Mouse (Mus musculus): ENCODE measurements around the gene C2. TPM values are rescaled to one million over a fixed set of nuclear protein-coding genes. Genes with fewer than 3 reads are reported as not detected.
A peak's percentile ranks its signal among the peaks of the same experiment; 100 is the strongest.
"Not testable (repeated sequence)": the region's sequence is repeated elsewhere in the genome, so short reads cannot be mapped to it uniquely, and the experiment has no call there.

The C2 gene
- polyA plus RNA-seq, 1 experiment from 2014 or later, result 2.7 TPM

- Histone ChIP-seq H3K4me2 (no peak overlapping the region), H3K4me3 (no peak overlapping the region), H3K4me1 (peaks cover 24% of the 10 kb centered on the region), H3K9ac (no peak overlapping the region), H3K9me3 (no peaks in the 10 kb centered on the region), H3K36me3 (peaks cover 60% of the 10 kb centered on the region), H3K27ac (no peak overlapping the region), H3K27me3 (no peaks in the 10 kb centered on the region)
- no peak for ATAC-seq (ENCODE audit: insufficient number of reproducible peaks, insufficient read depth, low FRiP score, low TSS enrichment, low read depth)
- WGBS, result 89% methylated on average over 6 of the region's 6 CpGs
These were observed 50.9 kb downstream of the C2 start for GRCm38 (mm10) chr17:34847192-34847591.

DNA sequence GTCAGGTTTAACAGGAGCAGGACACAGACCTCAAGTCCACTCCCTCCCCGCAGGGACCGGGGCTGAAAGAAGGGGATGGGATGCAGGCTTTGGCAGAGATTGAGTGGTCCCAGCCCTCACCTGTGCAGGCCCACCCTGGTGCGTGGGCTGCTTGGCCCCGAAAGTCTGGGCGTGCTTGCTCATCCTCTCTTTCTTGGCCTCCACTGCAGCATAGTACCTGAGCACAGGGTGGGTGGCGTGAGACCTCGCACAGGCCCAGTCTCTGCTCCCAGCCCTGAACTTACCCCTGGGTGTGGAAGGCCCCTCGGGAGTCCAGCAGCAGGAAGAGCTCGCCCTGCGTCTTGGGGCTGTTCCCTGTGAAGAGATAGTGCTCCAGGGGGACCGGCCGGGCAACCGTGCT, 53.2 kb downstream of the C2 start:
- ATAC-seq (ENCODE audit: insufficient number of reproducible peaks, insufficient read depth, low FRiP score, low TSS enrichment, low read depth), result no peak
- Histone ChIP-seq H3K9ac (no peak overlapping the region), H3K27ac (no peak overlapping the region), H3K4me3 (no peak overlapping the region), H3K4me1 (peaks cover 7% of the 10 kb centered on the region), H3K27me3 (no peaks in the 10 kb centered on the region), H3K4me2 (no peak overlapping the region), H3K9me3 (no peaks in the 10 kb centered on the region), H3K36me3 (peaks cover 82% of the 10 kb centered on the region)
- WGBS, result 93% methylated on average over 13 of the region's 13 CpGs

DNA sequence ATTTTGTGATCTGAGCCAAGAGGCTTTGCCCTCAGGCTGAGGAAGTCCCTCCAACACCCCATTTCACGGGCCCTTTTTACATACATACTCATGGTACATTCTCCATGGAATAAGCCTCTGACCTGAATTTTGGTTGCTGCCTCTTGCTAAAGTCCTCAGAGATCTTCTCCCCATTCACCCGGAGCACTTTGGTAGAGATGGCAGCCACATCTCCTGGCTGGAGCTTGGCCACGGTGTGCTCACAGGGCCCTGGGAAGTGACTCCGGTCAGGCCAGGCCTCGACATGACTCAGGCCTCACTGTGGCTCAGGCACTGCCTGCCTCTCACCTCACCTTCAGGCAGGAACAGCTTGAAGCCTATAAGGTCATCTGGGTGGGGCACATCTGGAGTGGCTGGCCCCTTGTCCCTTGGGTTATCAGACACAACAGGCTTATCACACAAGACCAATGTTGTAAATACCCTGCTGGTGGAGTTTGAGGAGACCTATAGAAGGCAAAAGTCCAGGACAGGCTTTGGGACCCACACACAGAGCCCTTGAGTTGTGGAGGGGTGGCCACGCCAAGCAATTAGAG, 57.2 kb downstream of the C2 start:
- Histone ChIP-seq H3K4me2 (no peak overlapping the region), H3K4me3 (no peak overlapping the region)

DNA sequence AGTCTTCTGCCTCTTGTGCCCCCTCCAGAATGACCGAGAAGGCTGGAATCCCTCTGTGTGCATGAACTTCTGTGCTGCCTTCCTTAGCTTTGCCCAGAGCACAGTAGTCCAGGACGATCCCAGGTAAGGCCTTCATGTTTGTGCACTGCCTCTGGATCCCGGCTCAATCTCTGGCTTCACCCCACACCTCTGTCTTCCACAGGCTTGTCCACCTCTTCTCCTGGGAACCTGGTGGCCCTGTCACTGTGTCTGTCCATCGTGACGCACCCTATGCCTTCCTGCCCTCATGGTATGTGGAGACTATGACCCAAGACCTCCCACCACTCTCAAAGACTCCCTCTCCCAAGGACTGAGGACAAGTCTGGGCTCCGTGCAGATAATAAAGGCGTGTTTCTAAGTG, 59.3 kb downstream of the C2 start:
- Histone ChIP-seq H3K4me3 (no peak overlapping the region), H3K9ac (peak overlapping the region; percentile 27; the same call in 1 of the 2 replicates), H3K27me3 (no peaks in the 10 kb centered on the region), H3K27ac (no peak overlapping the region), H3K36me3 (peaks cover 54% of the 10 kb centered on the region), H3K4me1 (peaks cover 22% of the 10 kb centered on the region), H3K4me2 (no peak overlapping the region), H3K9me3 (no peaks in the 10 kb centered on the region)
- WGBS, result 89% methylated on average over 7 of the region's 7 CpGs
- ATAC-seq (ENCODE audit: insufficient number of reproducible peaks, insufficient read depth, low FRiP score, low TSS enrichment, low read depth), result no peak

More for the DNA sequence above, 57.2 kb downstream of the C2 start:
- ATAC-seq (ENCODE audit: insufficient number of reproducible peaks, insufficient read depth, low FRiP score, low TSS enrichment, low read depth), result no peak
- Histone ChIP-seq H3K36me3 (peaks cover 71% of the 10 kb centered on the region), H3K27ac (no peak overlapping the region), H3K9me3 (no peaks in the 10 kb centered on the region), H3K9ac (no peak overlapping the region), H3K27me3 (no peaks in the 10 kb centered on the region), H3K4me1 (peaks cover 18% of the 10 kb centered on the region)
- WGBS, result 79% methylated on average over 6 of the region's 6 CpGs

GRCm38 (mm10) chr17:34837464-34838324, 60.4 kb downstream of the C2 start:
- H3K9me3 ChIP-seq, result no peaks in the 10 kb centered on the region
- H3K27me3 ChIP-seq, result no peaks in the 10 kb centered on the region
- H3K4me3 ChIP-seq, result peak overlapping the region; percentile 84
- peaks cover 56% of the 10 kb centered on the region for H3K36me3 ChIP-seq
- WGBS, result 39% methylated on average over 42 of the region's 43 CpGs
- no peak for ATAC-seq (ENCODE audit: insufficient number of reproducible peaks, insufficient read depth, low FRiP score, low TSS enrichment, low read depth)
- H3K4me2 ChIP-seq, result peak overlapping the region; percentile 92
- H3K9ac ChIP-seq, result peak overlapping the region; percentile 86
- H3K4me1 ChIP-seq, result peaks cover 22% of the 10 kb centered on the region
- H3K27ac ChIP-seq, result peak overlapping the region; percentile 85; the same call in 1 of the 2 replicates

DNA sequence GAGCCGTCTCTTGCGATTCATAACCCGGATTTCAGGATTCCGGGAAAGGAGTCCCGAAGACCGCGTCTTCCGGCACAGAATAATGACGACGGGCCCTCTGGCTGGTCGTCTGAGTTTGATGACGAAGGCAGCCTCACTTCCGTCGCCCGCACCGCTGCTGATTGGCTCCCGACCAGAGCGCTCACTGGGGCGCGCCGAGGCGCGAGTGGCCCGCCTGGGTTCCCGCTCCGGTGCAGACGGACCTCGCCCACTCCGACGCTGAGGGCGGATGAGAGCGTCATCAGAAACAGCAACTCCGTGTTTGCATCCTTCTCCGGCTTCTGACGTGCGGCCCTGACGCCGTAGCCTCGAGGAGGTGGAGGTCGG, 61.2 kb downstream of the C2 start, which contains the start of the genes Stk19 and Dxo:
Stk19 (minus strand) TSS at position 90 of the 366 bp plus-strand sequence.
Dxo (plus strand) TSS at position 164 of the 366 bp plus-strand sequence.
- Histone ChIP-seq H3K27me3 (no peaks in the 10 kb centered on the region), H3K27ac (peak within 1 kb of the TSS; percentile 85), H3K36me3 (peaks cover 56% of the 10 kb centered on the region), H3K9me3 (no peaks in the 10 kb centered on the region), H3K4me1 (peaks cover 22% of the 10 kb centered on the region), H3K4me3 (peak within 1 kb of the TSS; percentile 84), H3K4me2 (peak within 1 kb of the TSS; percentile 92), H3K9ac (peak within 1 kb of the TSS; percentile 86)
- peak; percentile 86 for ATAC-seq (ENCODE audit: insufficient number of reproducible peaks, insufficient read depth, low FRiP score, low TSS enrichment, low read depth)
- under 1% methylated on average over 40 of the region's 40 CpGs for WGBS

GRCm38 (mm10) chr17:34836155-34836855, 61.8 kb downstream of the C2 start:
- Histone ChIP-seq H3K9ac (peak overlapping the region; percentile 86), H3K36me3 (peaks cover 55% of the 10 kb centered on the region), H3K4me2 (peak overlapping the region; percentile 92), H3K27me3 (no peaks in the 10 kb centered on the region), H3K4me3 (peak overlapping the region; percentile 84), H3K4me1 (peaks cover 22% of the 10 kb centered on the region), H3K9me3 (no peaks in the 10 kb centered on the region), H3K27ac (peak overlapping the region; percentile 85; the same call in 1 of the 2 replicates)
- peak; percentile 21; the same call in 1 of the 2 replicates for ATAC-seq (ENCODE audit: insufficient number of reproducible peaks, insufficient read depth, low FRiP score, low TSS enrichment, low read depth)
- 4% methylated on average over 48 of the region's 48 CpGs for WGBS

GRCm38 (mm10) chr17:34830776-34831175, 67.3 kb downstream of the C2 start:
- not testable (repeated sequence) for ATAC-seq (ENCODE audit: insufficient number of reproducible peaks, insufficient read depth, low FRiP score, low TSS enrichment, low read depth); H3K9me3 ChIP-seq; H3K4me1 ChIP-seq; H3K9ac ChIP-seq; H3K27me3 ChIP-seq; H3K4me3 ChIP-seq; H3K27ac ChIP-seq; H3K4me2 ChIP-seq
- WGBS, result 78% methylated on average over 1 of the region's 1 CpGs
- peaks cover 69% of the 10 kb centered on the region for H3K36me3 ChIP-seq

DNA sequence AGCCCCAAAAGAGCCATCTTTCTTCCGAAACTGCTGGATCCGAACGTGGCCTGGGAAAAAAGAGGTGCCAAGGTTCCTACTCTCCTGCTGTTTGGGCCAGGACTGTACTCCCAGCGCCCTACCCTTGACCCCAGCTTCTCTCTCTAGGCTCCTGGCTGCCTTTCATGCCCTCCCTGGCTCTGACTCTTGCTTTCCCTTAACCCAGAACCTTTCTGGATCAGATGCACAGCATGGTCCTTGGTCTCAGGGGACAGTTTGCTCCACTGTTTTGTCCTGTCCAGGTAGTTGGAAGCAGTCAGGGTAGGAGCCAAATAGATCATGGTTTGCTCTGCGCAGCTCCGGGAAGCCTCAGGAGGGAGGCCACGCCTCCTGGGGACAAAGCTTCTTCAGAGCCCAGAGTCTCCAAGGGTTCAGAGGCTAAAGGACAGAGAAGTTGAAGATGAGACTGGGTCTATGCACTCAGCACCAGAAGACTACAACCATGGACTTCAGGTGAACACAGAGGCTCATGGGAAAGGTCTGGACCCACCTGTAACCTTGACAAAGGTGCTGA, 83.2 kb downstream of the C2 start:
- no peak overlapping the region for H3K4me2 ChIP-seq
- no peaks in the 10 kb centered on the region for H3K9me3 ChIP-seq
- no peaks in the 10 kb centered on the region for H3K4me1 ChIP-seq
- no peak for ATAC-seq (ENCODE audit: insufficient number of reproducible peaks, insufficient read depth, low FRiP score, low TSS enrichment, low read depth)
- no peak overlapping the region for H3K4me3 ChIP-seq
- H3K36me3 ChIP-seq, result no peaks in the 10 kb centered on the region
- H3K9ac ChIP-seq, result no peak overlapping the region
- no peak overlapping the region for H3K27ac ChIP-seq
- H3K27me3 ChIP-seq, result no peaks in the 10 kb centered on the region
- WGBS, result 77% methylated on average over 7 of the region's 7 CpGs

- H3K4me3 ChIP-seq; ATAC-seq (ENCODE audit: insufficient number of reproducible peaks, insufficient read depth, low FRiP score, low TSS enrichment, low read depth); H3K36me3 ChIP-seq; H3K27me3 ChIP-seq; H3K27ac ChIP-seq; H3K4me1 ChIP-seq; H3K9me3 ChIP-seq; H3K4me2 ChIP-seq; H3K9ac ChIP-seq: not testable (repeated sequence)
- 65% methylated on average over 12 of the region's 12 CpGs for WGBS
These were observed 84.3 kb downstream of the C2 start for GRCm38 (mm10) chr17:34813747-34814146.

Measured in embryonic facial prominence, embryonic 13.5 days (tissue).